Mouse (Mus musculus) neutrophil, adult 65 days (primary cell): ENCODE results near the gene Dnajc13. TPM values are rescaled to one million over a fixed set of nuclear protein-coding genes. Genes with fewer than 3 reads are reported as not detected.

Source experiments
- total RNA-seq: library from RNA; stranded (reverse); gene quantifications from 2 replicates; pipeline ENCODE4 v1.2.4, GENCODE M21; 2023

Dnajc13 gene
- 52.5 and 86.6 TPM in 2 replicates for total RNA-seq

DNA sequence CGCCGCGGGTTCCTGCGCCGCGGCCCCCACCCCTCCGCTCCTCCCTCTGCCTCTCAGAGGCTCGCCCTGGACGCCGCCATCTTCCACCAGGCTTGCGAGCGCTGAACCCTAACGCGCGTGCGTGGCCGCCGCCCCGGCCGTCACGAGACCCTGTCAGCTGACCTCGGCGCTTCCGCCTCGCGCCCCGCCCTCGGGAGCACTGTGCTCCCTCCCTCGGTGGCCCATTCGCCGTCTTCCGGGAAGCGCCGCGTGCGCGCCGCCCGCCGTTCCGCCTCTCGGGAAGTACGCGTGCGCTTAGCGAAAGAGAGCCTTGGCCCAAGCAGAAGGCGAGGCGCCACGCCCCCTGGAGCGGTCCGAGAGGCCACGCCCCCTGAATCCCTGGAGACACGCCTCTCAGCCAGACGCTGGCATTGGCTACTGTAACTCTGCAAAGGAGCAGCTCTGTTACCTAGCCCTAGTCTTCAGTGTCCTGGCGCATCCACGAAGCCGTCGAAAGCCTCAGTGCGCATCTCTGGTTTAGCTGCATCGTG, at the start of gene Dnajc13:
Dnajc13 (minus strand) TSS at position 108 of the 530 bp plus-strand sequence.

DNA sequence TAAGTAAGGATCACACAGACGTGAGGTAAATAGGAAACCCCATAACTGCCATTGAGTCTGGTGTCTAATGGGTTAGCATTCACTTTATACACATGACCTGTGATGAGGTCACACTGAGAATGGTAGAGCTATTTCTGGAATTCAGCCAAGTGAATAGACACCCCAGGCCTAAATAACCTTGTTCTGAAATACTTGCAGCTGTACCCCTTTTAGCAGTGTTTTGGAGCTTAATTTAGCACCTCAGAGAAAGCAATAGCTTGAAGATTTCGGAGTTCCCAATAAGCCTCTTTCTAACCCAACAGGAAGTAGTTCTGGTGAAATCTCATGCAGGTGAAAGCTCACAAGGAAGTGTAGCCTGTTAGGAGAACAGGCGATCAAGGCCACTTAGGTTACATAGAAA, 135.9 kb downstream of the Dnajc13 start, which contains the start of gene Ackr4:
Ackr4 (minus strand) TSS at position 101 of the 400 bp plus-strand sequence.

Other genes starting within 250 kb of the Dnajc13 start
- not detected in 2 replicates for gene Gm28305, start 222.3 kb downstream of the Dnajc13 start, total RNA-seq
- 16.6 and 23.1 TPM in 2 replicates for gene Uba5, start 199.8 kb downstream of the Dnajc13 start, total RNA-seq
- 17.9 and 23.7 TPM in 2 replicates for gene Acad11, start 199.6 kb downstream of the Dnajc13 start, total RNA-seq
- gene Ackr4, start 136.0 kb downstream of the Dnajc13 start, total RNA-seq: not detected in 2 replicates
- 106 and 154 TPM in 2 replicates for gene Acpp, start 74.8 kb upstream of the Dnajc13 start, total RNA-seq